Comparison of ENCODE assay signal across 8 mouse cellular contexts in genomic region chr3:14869779-14870178, GRCm38 (mm10). TPM values are rescaled to one million over a fixed set of nuclear protein-coding genes. Genes with fewer than 3 reads are reported as not detected.
DNase-seq lines count a peak whose midpoint lies in the region; ATAC-seq and TF ChIP-seq lines count a peak whose summit lies in the region.

No protein-coding gene starts in this region.

- intact Hi-C loops in heart, postnatal 25 days (cut with DNase I) = loop anchor here (5.0 to 10.0 kb wide), 2 partner anchors 225 to 373 kb away; no protein-coding TSS in a partner anchor

- TF ChIP-seq CTCF in hindbrain, postnatal 0 days (IDR thresholded peaks at IDR 0.05; ENCODE audit: low read depth) = peak; percentile 81

- no peaks in the 10 kb centered on the region for H3K4me1 ChIP-seq in hindbrain, postnatal 0 days (ENCODE audit: insufficient read depth, low read length)
- no peaks in the 10 kb centered on the region for H3K4me1 ChIP-seq in limb, embryonic 10.5 days
- 0 out of 2 replicates have a peak, but pooled peaks cover 2% of the 10 kb centered on the region for H3K4me1 ChIP-seq in midbrain, embryonic 13.5 days (replicated peaks)

- H3K27me3 ChIP-seq in hindbrain, postnatal 0 days (ENCODE audit: insufficient read depth, low read length) = no peaks in the 10 kb centered on the region
- no peaks in the 10 kb centered on the region for H3K27me3 ChIP-seq in limb, embryonic 10.5 days (ENCODE audit: low read depth, poor library complexity, severe bottlenecking)
- H3K27me3 ChIP-seq in midbrain, embryonic 13.5 days = peaks cover 4% of the 10 kb centered on the region; the same call in 1 of the 2 replicates

- DNase-seq in heart, adult 11 months = peak; percentile 95
- no peak for DNase-seq in heart, postnatal 25 days (ENCODE audit: low spot score)
- peak; percentile 81 to 84 for DNase-seq in cerebellum, postnatal 14 days
- DNase-seq in gastrocnemius, adult 18-20 months (ENCODE audit: low spot score) = peak; percentile 59
- DNase-seq in hindbrain, postnatal 0 days (ENCODE audit: low spot score) = peak; percentile 78
- DNase-seq in limb, embryonic 10.5 days (ENCODE audit: low spot score) = peak; percentile 76
- peak; percentile 78 for DNase-seq in spleen, adult 12 weeks (ENCODE audit: low spot score)

- ATAC-seq in hindbrain, postnatal 0 days = peak; percentile 69
- peak; percentile 86 for ATAC-seq in midbrain, embryonic 13.5 days

- no peak overlapping the region for H3K4me3 ChIP-seq in hindbrain, postnatal 0 days (ENCODE audit: low read length)
- H3K4me3 ChIP-seq in limb, embryonic 10.5 days = no peak overlapping the region
- no peak overlapping the region for H3K4me3 ChIP-seq in midbrain, embryonic 13.5 days (replicated peaks)

- H3K9ac ChIP-seq in hindbrain, postnatal 0 days (replicated peaks; ENCODE audit: low read length) = no peak overlapping the region
- no peak overlapping the region for H3K9ac ChIP-seq in midbrain, embryonic 13.5 days (replicated peaks)

- H3K4me2 ChIP-seq in hindbrain, postnatal 0 days (ENCODE audit: low read depth, low read length) = peak overlapping the region; percentile 34; the same call in 1 of the 2 replicates
- 0 out of 2 replicates have a peak overlapping the region, but pooled peaks have one; percentile 12 for H3K4me2 ChIP-seq in midbrain, embryonic 13.5 days (replicated peaks)

- no peak overlapping the region for H3K27ac ChIP-seq in hindbrain, postnatal 0 days
- no peak overlapping the region for H3K27ac ChIP-seq in limb, embryonic 10.5 days
- no peak overlapping the region for H3K27ac ChIP-seq in midbrain, embryonic 13.5 days

- no peaks in the 10 kb centered on the region for H3K9me3 ChIP-seq in hindbrain, postnatal 0 days (ENCODE audit: low read length)
- H3K9me3 ChIP-seq in limb, embryonic 10.5 days (replicated peaks) = no peaks in the 10 kb centered on the region
- no peaks in the 10 kb centered on the region for H3K9me3 ChIP-seq in midbrain, embryonic 13.5 days

- WGBS in hindbrain, postnatal 0 days = 16% methylated on average over 11 of the region's 11 CpGs
- WGBS in limb, embryonic 10.5 days = 34% methylated on average over 11 of the region's 11 CpGs
- 17% methylated on average over 11 of the region's 11 CpGs for WGBS in midbrain, embryonic 13.5 days

- no peaks in the 10 kb centered on the region for H3K36me3 ChIP-seq in hindbrain, postnatal 0 days (ENCODE audit: insufficient read depth, low read length)
- no peaks in the 10 kb centered on the region for H3K36me3 ChIP-seq in limb, embryonic 10.5 days
- no peaks in the 10 kb centered on the region for H3K36me3 ChIP-seq in midbrain, embryonic 13.5 days

RNA-seq across cellular contexts. Expression of gene Car3, which starts 6.5 kb away (rescaled TPM):
- total RNA-seq in heart, postnatal 25 days (2021) = 10 to 100 TPM; 20.3 to 63.9 TPM
- 1,000 to 10,000 TPM; 1,448 to 1,773 TPM for total RNA-seq in gastrocnemius, adult 18-20 months (2021)
- total RNA-seq in hindbrain, postnatal 0 days (2014; rRNA removed) = 0.99 and 5.4 TPM in 2 replicates
- polyA plus RNA-seq in hindbrain, postnatal 0 days (2015; fragmentation: Nextera tagmentation; extraction: Ambion mirVana) = 3.2 and 3.9 TPM in 2 replicates
- 1.6 and 2.1 TPM in 2 replicates for polyA plus RNA-seq in limb, embryonic 10.5 days (2016; fragmentation: Nextera tagmentation; extraction: Ambion mirVana)
- polyA plus RNA-seq in midbrain, embryonic 13.5 days (2015; fragmentation: Nextera tagmentation; extraction: Ambion mirVana) = 1.5 TPM in 2 replicates

RNA-seq across cellular contexts. Expression of gene Car2, which starts 16.3 kb away (rescaled TPM):
- 1 to 10 TPM; 6.9 to 8.9 TPM for total RNA-seq in heart, postnatal 25 days (2021)
- total RNA-seq in gastrocnemius, adult 18-20 months (2021) = 10 to 100 TPM; 17.2 to 19.0 TPM
- total RNA-seq in hindbrain, postnatal 0 days (2014; rRNA removed) = 79.6 and 124 TPM in 2 replicates
- 89.4 and 102 TPM in 2 replicates for polyA plus RNA-seq in hindbrain, postnatal 0 days (2015; fragmentation: Nextera tagmentation; extraction: Ambion mirVana)
- 65.2 and 70.5 TPM in 2 replicates for polyA plus RNA-seq in limb, embryonic 10.5 days (2016; fragmentation: Nextera tagmentation; extraction: Ambion mirVana)
- 20.3 and 22.0 TPM in 2 replicates for polyA plus RNA-seq in midbrain, embryonic 13.5 days (2015; fragmentation: Nextera tagmentation; extraction: Ambion mirVana)

Comparison
In these comparisons a context has a peak if more than half of its experiments do, and no peak if none do; other contexts are left out.
1. RNA of gene Car3, which starts 6.5 kb away (total RNA-seq): 1,448 to 1,773 TPM in gastrocnemius, adult 18-20 months; 20.3 to 63.9 TPM in heart, postnatal 25 days and 0.99 to 5.4 TPM in hindbrain, postnatal 0 days; every median in the first group is over 10 times any median in the second.